Mouse (Mus musculus): ENCODE data around the gene Zfp867. TPM values are rescaled to one million over a fixed set of nuclear protein-coding genes. Genes with fewer than 3 reads are reported as not detected.

Zfp867 gene
- polyA plus RNA-seq, 1 experiment: 9.4 TPM

DNA sequence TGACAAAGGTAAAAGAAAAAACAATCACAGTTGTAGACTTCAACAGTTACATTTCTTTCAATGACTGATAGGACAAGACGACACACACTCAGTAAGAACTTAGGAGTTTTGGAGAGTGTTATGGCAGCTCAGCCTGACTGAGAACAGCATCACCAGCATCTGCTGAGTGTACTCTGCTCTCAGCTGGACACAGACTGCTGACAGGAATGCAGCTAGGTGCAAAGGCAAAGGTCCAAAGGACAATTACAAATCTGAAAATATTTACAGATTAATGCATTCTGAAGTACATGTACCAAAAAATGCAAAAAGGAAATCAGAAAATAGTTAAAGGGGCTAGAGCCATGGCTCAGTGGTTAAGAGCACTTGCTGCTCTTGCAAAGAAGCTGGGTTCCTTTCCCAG lies 42.3 kb downstream of the Zfp867 start:
- Histone ChIP-seq H3K4me1 (ENCODE audit: control insufficient read depth, insufficient read depth, low read length) (no peaks in the 10 kb centered on the region), H3K9ac (ENCODE audit: low read depth, poor library complexity, severe bottlenecking) (no peak overlapping the region), H3K36me3 (ENCODE audit: control insufficient read depth, insufficient read depth, low read length, poor library complexity, severe bottlenecking) (peaks cover 21% of the 10 kb centered on the region), H3K27ac (ENCODE audit: insufficient read depth, low read length) (no peak overlapping the region), H3K4me3 (ENCODE audit: low read depth, low read length) (no peak overlapping the region), H3K27me3 (ENCODE audit: control insufficient read depth, insufficient read depth, low read length, poor library complexity, severe bottlenecking) (no peaks in the 10 kb centered on the region), H3K9me3 (replicated peaks; ENCODE audit: control insufficient read depth, insufficient read depth, low read length, poor library complexity, severe bottlenecking) (no peaks in the 10 kb centered on the region)
- TF ChIP-seq POLR2A (IDR thresholded peaks at IDR 0.05; ENCODE audit: insufficient read depth, low read length) (no peak), EP300 (IDR thresholded peaks at IDR 0.05; ENCODE audit: insufficient read depth, low read depth, low read length) (no peak), CTCF (IDR thresholded peaks at IDR 0.05; ENCODE audit: low read depth, low read length) (no peak)

DNA sequence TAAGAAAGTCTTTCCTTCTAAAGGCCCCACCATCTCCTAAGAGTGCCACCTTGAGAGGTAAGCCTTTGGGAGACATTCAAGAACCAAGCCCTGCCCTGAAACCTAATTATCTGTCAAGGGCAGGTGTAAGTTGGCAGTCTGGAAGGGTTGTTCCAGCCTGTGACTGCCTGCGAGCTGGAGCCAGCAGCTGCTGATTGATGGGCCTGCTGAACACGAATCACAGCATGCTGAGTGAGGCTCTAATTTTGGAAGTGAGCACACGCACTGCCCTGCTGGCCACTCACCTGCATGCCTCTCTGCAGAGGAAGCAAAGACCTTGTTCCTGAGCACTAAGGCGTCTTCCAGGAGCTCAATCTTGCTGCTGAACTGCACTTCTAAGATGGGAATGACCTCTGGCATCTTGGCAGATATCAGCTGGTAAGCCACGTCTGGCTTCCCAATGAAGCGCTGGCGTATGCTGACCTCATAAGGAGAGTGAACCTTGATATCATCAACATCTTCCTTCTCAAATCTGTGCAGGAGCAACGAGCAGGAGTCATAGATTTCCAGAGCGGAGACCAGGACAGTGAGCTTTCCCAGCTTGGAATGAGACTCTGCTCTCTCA lies 44.1 kb downstream of the Zfp867 start:
- H3K36me3 ChIP-seq (ENCODE audit: control insufficient read depth, insufficient read depth, low read length, poor library complexity, severe bottlenecking): peaks cover 23% of the 10 kb centered on the region
- H3K9ac ChIP-seq (ENCODE audit: low read depth, poor library complexity, severe bottlenecking): no peak overlapping the region
- H3K27me3 ChIP-seq (ENCODE audit: control insufficient read depth, insufficient read depth, low read length, poor library complexity, severe bottlenecking): no peaks in the 10 kb centered on the region
- no peak overlapping the region for H3K27ac ChIP-seq (ENCODE audit: insufficient read depth, low read length)
- no peak overlapping the region for H3K4me3 ChIP-seq (ENCODE audit: low read depth, low read length)
- no peaks in the 10 kb centered on the region for H3K9me3 ChIP-seq (replicated peaks; ENCODE audit: control insufficient read depth, insufficient read depth, low read length, poor library complexity, severe bottlenecking)
- H3K4me1 ChIP-seq (ENCODE audit: control insufficient read depth, insufficient read depth, low read length): no peaks in the 10 kb centered on the region
- no peak for TF ChIP-seq CTCF (IDR thresholded peaks at IDR 0.05; ENCODE audit: low read depth, low read length)
- no peak for TF ChIP-seq EP300 (IDR thresholded peaks at IDR 0.05; ENCODE audit: insufficient read depth, low read depth, low read length)
- TF ChIP-seq POLR2A (IDR thresholded peaks at IDR 0.05; ENCODE audit: insufficient read depth, low read length): no peak

DNA sequence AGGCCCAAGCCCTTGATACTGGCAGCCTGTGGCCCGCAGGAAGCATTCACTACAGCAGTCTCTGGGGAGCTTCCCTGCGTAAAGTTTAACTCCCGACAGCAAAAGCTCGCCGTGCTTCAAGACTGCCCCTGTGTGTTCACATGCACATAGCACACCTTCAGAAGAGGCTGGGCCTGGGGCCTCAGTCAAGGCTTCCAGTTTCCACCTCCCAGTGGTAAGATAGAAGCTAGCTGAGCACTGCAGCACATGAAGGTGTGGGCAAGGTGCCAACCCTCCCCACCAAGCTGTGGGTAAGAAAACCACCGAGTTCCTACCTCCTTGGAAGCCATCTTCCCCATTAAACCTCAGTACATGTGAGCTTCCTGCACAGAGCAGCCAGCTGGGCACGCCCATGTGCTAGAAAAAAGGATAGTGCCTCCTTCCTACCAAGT lies 46.6 kb downstream of the Zfp867 start:
- TF ChIP-seq POLR2A (IDR thresholded peaks at IDR 0.05; ENCODE audit: insufficient read depth, low read length) (no peak), CTCF (IDR thresholded peaks at IDR 0.05; ENCODE audit: low read depth, low read length) (no peak), EP300 (IDR thresholded peaks at IDR 0.05; ENCODE audit: insufficient read depth, low read depth, low read length) (no peak)
- Histone ChIP-seq H3K9me3 (replicated peaks; ENCODE audit: control insufficient read depth, insufficient read depth, low read length, poor library complexity, severe bottlenecking) (no peaks in the 10 kb centered on the region), H3K36me3 (ENCODE audit: control insufficient read depth, insufficient read depth, low read length, poor library complexity, severe bottlenecking) (peaks cover 19% of the 10 kb centered on the region), H3K9ac (ENCODE audit: low read depth, poor library complexity, severe bottlenecking) (no peak overlapping the region), H3K27me3 (ENCODE audit: control insufficient read depth, insufficient read depth, low read length, poor library complexity, severe bottlenecking) (no peaks in the 10 kb centered on the region), H3K4me1 (ENCODE audit: control insufficient read depth, insufficient read depth, low read length) (no peaks in the 10 kb centered on the region), H3K4me3 (ENCODE audit: low read depth, low read length) (no peak overlapping the region), H3K27ac (ENCODE audit: insufficient read depth, low read length) (no peak overlapping the region)

DNA sequence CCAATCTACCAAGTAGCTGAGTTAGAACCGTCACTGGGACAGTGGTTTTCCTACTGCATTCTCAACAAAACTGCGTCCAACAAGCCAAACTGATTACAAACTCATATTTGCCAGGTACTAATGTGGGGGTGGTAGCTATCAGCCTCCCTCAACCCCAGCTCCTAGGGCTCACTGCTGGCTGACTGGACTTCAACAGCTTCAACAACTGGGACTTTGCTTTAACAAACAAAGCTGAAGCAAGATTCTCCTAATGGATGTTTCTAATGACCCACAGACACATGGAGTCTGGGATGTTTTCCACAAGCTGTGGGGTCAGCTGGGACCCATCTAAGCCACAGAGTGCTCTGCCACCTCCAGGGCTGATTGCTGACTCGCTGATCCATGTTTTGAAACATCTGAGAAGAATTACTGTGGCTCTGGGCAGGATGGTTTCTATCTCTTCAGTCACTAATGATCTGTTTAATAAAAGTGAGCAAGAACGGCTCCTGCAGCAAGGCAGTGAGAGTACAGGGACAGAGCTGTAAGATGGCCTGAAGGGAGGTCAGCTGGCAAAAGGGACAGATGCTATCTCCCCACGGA lies 49.2 kb downstream of the Zfp867 start:
- no peak for TF ChIP-seq POLR2A (IDR thresholded peaks at IDR 0.05; ENCODE audit: insufficient read depth, low read length)
- TF ChIP-seq CTCF (IDR thresholded peaks at IDR 0.05; ENCODE audit: low read depth, low read length): no peak
- no peak for TF ChIP-seq EP300 (IDR thresholded peaks at IDR 0.05; ENCODE audit: insufficient read depth, low read depth, low read length)
- H3K4me1 ChIP-seq (ENCODE audit: control insufficient read depth, insufficient read depth, low read length): no peaks in the 10 kb centered on the region
- H3K9ac ChIP-seq (ENCODE audit: low read depth, poor library complexity, severe bottlenecking): no peak overlapping the region
- no peaks in the 10 kb centered on the region for H3K9me3 ChIP-seq (replicated peaks; ENCODE audit: control insufficient read depth, insufficient read depth, low read length, poor library complexity, severe bottlenecking)
- H3K4me3 ChIP-seq (ENCODE audit: low read depth, low read length): no peak overlapping the region
- H3K27ac ChIP-seq (ENCODE audit: insufficient read depth, low read length): no peak overlapping the region
- peaks cover 23% of the 10 kb centered on the region for H3K36me3 ChIP-seq (ENCODE audit: control insufficient read depth, insufficient read depth, low read length, poor library complexity, severe bottlenecking)
- H3K27me3 ChIP-seq (ENCODE audit: control insufficient read depth, insufficient read depth, low read length, poor library complexity, severe bottlenecking): no peaks in the 10 kb centered on the region

DNA sequence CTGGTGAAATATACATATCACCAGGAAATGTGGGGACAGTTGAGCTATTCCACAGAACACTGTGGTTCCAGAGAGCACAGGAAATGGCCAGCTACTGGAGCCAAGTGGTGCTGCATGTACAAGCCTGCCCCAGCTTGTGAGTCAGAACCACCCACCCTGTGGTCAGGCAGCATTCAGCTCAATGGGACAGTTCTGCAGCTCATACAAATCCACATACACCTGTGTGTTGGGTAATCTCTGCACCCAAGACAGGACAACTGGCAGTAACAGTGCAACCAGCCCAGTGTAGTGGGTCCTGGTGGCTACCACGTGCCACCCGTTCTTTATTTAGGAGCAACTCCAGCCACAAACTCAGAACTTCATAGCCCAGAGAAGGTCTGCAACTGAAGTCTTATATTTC lies 50.3 kb downstream of the Zfp867 start:
- Histone ChIP-seq H3K36me3 (ENCODE audit: control insufficient read depth, insufficient read depth, low read length, poor library complexity, severe bottlenecking) (peaks cover 19% of the 10 kb centered on the region), H3K9ac (ENCODE audit: low read depth, poor library complexity, severe bottlenecking) (no peak overlapping the region), H3K4me3 (ENCODE audit: low read depth, low read length) (no peak overlapping the region), H3K4me1 (ENCODE audit: control insufficient read depth, insufficient read depth, low read length) (no peaks in the 10 kb centered on the region), H3K9me3 (replicated peaks; ENCODE audit: control insufficient read depth, insufficient read depth, low read length, poor library complexity, severe bottlenecking) (no peaks in the 10 kb centered on the region), H3K27me3 (ENCODE audit: control insufficient read depth, insufficient read depth, low read length, poor library complexity, severe bottlenecking) (no peaks in the 10 kb centered on the region), H3K27ac (ENCODE audit: insufficient read depth, low read length) (no peak overlapping the region)
- TF ChIP-seq CTCF (IDR thresholded peaks at IDR 0.05; ENCODE audit: low read depth, low read length): no peak
- TF ChIP-seq EP300 (IDR thresholded peaks at IDR 0.05; ENCODE audit: insufficient read depth, low read depth, low read length): no peak
- no peak for TF ChIP-seq POLR2A (IDR thresholded peaks at IDR 0.05; ENCODE audit: insufficient read depth, low read length)

DNA sequence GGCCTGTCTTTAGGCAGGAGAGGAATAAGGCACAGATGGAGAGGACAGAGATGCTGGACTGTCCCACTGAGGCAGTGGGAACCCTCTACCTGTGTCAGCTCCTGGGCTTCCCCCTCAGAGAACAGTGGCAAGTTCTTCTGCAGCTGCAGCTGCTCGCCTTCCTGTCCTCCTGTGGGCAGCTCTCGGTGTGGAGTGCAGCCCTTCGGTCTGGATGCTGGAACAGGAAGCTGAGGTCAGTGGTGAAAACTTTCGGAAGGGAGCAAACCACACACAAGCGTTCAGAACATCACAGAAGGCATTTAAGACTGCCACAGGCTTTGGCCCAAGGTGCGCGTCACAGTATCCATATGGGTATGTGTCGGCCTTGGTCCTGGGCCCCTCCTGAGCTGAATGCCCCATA lies 50.8 kb downstream of the Zfp867 start:
- Histone ChIP-seq H3K27ac (ENCODE audit: insufficient read depth, low read length) (no peak overlapping the region), H3K9me3 (replicated peaks; ENCODE audit: control insufficient read depth, insufficient read depth, low read length, poor library complexity, severe bottlenecking) (no peaks in the 10 kb centered on the region), H3K4me1 (ENCODE audit: control insufficient read depth, insufficient read depth, low read length) (no peaks in the 10 kb centered on the region), H3K27me3 (ENCODE audit: control insufficient read depth, insufficient read depth, low read length, poor library complexity, severe bottlenecking) (no peaks in the 10 kb centered on the region), H3K4me3 (ENCODE audit: low read depth, low read length) (no peak overlapping the region), H3K36me3 (ENCODE audit: control insufficient read depth, insufficient read depth, low read length, poor library complexity, severe bottlenecking) (peaks cover 19% of the 10 kb centered on the region), H3K9ac (ENCODE audit: low read depth, poor library complexity, severe bottlenecking) (no peak overlapping the region)
- no peak for TF ChIP-seq POLR2A (IDR thresholded peaks at IDR 0.05; ENCODE audit: insufficient read depth, low read length)
- no peak for TF ChIP-seq CTCF (IDR thresholded peaks at IDR 0.05; ENCODE audit: low read depth, low read length)
- no peak for TF ChIP-seq EP300 (IDR thresholded peaks at IDR 0.05; ENCODE audit: insufficient read depth, low read depth, low read length)

Data from ES-Bruce4 (cell line).